Mouse (Mus musculus): ENCODE measurements at regions not wholly inside any gene's neighbourhood (a gene's known extent, or its start where the extent isn't known, plus 50 kb on each side); places are given as distances from the start of the nearest gene placed in this dataset.

- Histone ChIP-seq H3K4me1 (replicated peaks; ENCODE audit: control insufficient read depth, insufficient read depth, low read length) (no peaks in the 10 kb centered on the region), H3K27me3 (replicated peaks; ENCODE audit: control insufficient read depth, insufficient read depth, low read length) (no peaks in the 10 kb centered on the region), H3K4me3 (ENCODE audit: low read depth, low read length) (no peak overlapping the region), H3K9me3 (ENCODE audit: control insufficient read depth, low read length) (peaks cover 10% of the 10 kb centered on the region; the same call in 1 of the 2 replicates), H3K4me2 (ENCODE audit: low read length) (no peak overlapping the region), H3K27ac (ENCODE audit: low read depth) (no peak overlapping the region), H3K36me3 (ENCODE audit: control insufficient read depth, insufficient read depth, low read length) (no peaks in the 10 kb centered on the region), H3K9ac (ENCODE audit: low read length) (no peak overlapping the region)
- WGBS: 87% methylated on average over 7 of the region's 7 CpGs
- DNase-seq (ENCODE audit: low spot score) (no peak), ATAC-seq (replicated peaks; ENCODE audit: low FRiP score, low TSS enrichment, low read depth) (no peak)
Measured at GRCm38 (mm10) chr3:54630254-54630653, 62.4 kb upstream of the Supt20 start.

GRCm38 (mm10) chr3:54632731-54633130, 59.9 kb upstream of the Supt20 start:
- Histone ChIP-seq H3K4me1 (replicated peaks; ENCODE audit: control insufficient read depth, insufficient read depth, low read length) (no peaks in the 10 kb centered on the region), H3K4me2 (ENCODE audit: low read length) (no peak overlapping the region), H3K9ac (ENCODE audit: low read length) (no peak overlapping the region), H3K9me3 (ENCODE audit: control insufficient read depth, low read length) (peaks cover 10% of the 10 kb centered on the region; the same call in 1 of the 2 replicates), H3K36me3 (ENCODE audit: control insufficient read depth, insufficient read depth, low read length) (no peaks in the 10 kb centered on the region), H3K4me3 (ENCODE audit: low read depth, low read length) (no peak overlapping the region), H3K27me3 (replicated peaks; ENCODE audit: control insufficient read depth, insufficient read depth, low read length) (no peaks in the 10 kb centered on the region), H3K27ac (ENCODE audit: low read depth) (no peak overlapping the region)
- ATAC-seq (replicated peaks; ENCODE audit: low FRiP score, low TSS enrichment, low read depth) (no peak), DNase-seq (ENCODE audit: low spot score) (no peak)
- WGBS: 98% methylated on average over 13 of the region's 13 CpGs

DNA sequence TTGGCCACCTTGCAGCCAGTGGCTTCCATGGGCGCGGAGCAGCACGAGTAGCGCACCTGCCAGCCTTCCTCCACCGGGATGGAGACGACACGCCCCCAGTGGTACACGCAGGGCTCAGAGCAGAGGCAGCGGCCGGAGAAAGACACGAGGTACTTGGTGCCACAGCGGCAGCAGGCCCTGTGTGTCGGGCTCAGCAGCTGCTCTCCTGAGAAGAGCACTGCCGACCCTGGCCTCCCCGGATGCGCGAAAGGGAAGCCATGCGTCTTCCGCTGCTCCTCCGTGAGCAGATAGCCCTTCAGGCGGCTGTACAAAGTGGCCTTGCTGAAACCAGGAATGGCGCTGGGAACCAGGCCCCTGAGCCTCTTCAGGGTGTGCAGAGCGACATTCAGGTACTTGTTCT, 59.2 kb upstream of the Supt20 start:
- Histone ChIP-seq H3K4me1 (replicated peaks; ENCODE audit: control insufficient read depth, insufficient read depth, low read length) (no peaks in the 10 kb centered on the region), H3K27ac (ENCODE audit: low read depth) (no peak overlapping the region), H3K9ac (ENCODE audit: low read length) (no peak overlapping the region), H3K9me3 (ENCODE audit: control insufficient read depth, low read length) (peaks cover 10% of the 10 kb centered on the region; the same call in 1 of the 2 replicates), H3K4me2 (ENCODE audit: low read length) (no peak overlapping the region), H3K4me3 (ENCODE audit: low read depth, low read length) (no peak overlapping the region), H3K36me3 (ENCODE audit: control insufficient read depth, insufficient read depth, low read length) (no peaks in the 10 kb centered on the region), H3K27me3 (replicated peaks; ENCODE audit: control insufficient read depth, insufficient read depth, low read length) (no peaks in the 10 kb centered on the region)
- ATAC-seq (replicated peaks; ENCODE audit: low FRiP score, low TSS enrichment, low read depth) (no peak), DNase-seq (ENCODE audit: low spot score) (no peak)
- 93% methylated on average over 23 of the region's 23 CpGs for WGBS

DNA sequence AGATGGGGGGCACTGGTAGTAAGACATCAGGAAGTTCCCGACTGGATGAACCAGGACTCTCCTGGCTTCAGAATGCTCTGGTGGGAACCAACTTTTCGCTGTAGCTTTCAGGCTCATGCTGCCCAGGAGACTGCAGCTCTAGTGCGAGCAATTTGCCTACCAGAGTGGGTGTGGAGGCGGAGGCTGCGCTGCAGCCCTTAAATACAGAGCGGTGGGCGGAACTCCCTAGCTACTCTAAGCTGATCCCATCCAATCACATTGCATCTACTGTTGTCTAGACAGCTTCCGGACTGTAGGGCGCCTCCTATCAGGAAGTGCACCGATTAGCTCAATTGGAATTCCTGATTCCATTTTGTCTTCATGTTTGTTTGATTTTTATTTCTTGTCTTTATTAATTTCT, 58.2 kb upstream of the Supt20 start:
- Histone ChIP-seq H3K9ac (ENCODE audit: low read length) (no peak overlapping the region), H3K9me3 (ENCODE audit: control insufficient read depth, low read length) (peaks cover 10% of the 10 kb centered on the region; the same call in 1 of the 2 replicates), H3K4me2 (ENCODE audit: low read length) (no peak overlapping the region), H3K4me1 (replicated peaks; ENCODE audit: control insufficient read depth, insufficient read depth, low read length) (no peaks in the 10 kb centered on the region), H3K27ac (ENCODE audit: low read depth) (no peak overlapping the region), H3K27me3 (replicated peaks; ENCODE audit: control insufficient read depth, insufficient read depth, low read length) (no peaks in the 10 kb centered on the region), H3K36me3 (ENCODE audit: control insufficient read depth, insufficient read depth, low read length) (no peaks in the 10 kb centered on the region), H3K4me3 (ENCODE audit: low read depth, low read length) (no peak overlapping the region)
- no peak for DNase-seq (ENCODE audit: low spot score)
- no peak for ATAC-seq (replicated peaks; ENCODE audit: low FRiP score, low TSS enrichment, low read depth)
- WGBS: 89% methylated on average over 10 of the region's 10 CpGs
